In genomic region chr17:27073778-27074177, GRCm38 (mm10) we compare ENCODE assay signal across 11 mouse cellular contexts. TPM values are rescaled to one million over a fixed set of nuclear protein-coding genes. Genes with fewer than 3 reads are reported as not detected.
DNase-seq lines count a peak whose midpoint lies in the region; ATAC-seq and TF ChIP-seq lines count a peak whose summit lies in the region.
"Had no signal": no experiment of that assay in that cellular context is flagged by ENCODE, and none has a peak within 500 bp of the region (broad histone marks: within the 10 kb centered on the region; RNA-seq: fewer than 3 reads in every experiment).

No protein-coding gene starts in this region.

- TF ChIP-seq CTCF in thymus, adult 2 months (IDR thresholded peaks at IDR 0.05; ENCODE audit: borderline replicate concordance, control insufficient read depth, extremely low read depth, insufficient read depth, low read length, poor library complexity): no peak
- no peak for TF ChIP-seq CTCF in intestine, postnatal 0 days (IDR thresholded peaks at IDR 0.05; ENCODE audit: low read depth)

- H3K4me2 ChIP-seq in hindbrain, embryonic 12.5 days (replicated peaks): no peak overlapping the region
- H3K4me2 ChIP-seq in intestine, postnatal 0 days (replicated peaks; ENCODE audit: low read depth): no peak overlapping the region
- H3K4me2 ChIP-seq in forebrain, embryonic 11.5 days (ENCODE audit: low read depth, low read length, severe bottlenecking): no peak overlapping the region
- H3K4me2 ChIP-seq: lung, embryonic 15.5 days; neural tube, embryonic 13.5 days had no signal

- H3K4me1 ChIP-seq in hindbrain, embryonic 10.5 days (replicated peaks): peaks cover 27% of the 10 kb centered on the region
- H3K4me1 ChIP-seq in hindbrain, embryonic 12.5 days: peaks cover 15% of the 10 kb centered on the region
- peaks cover 23% of the 10 kb centered on the region for H3K4me1 ChIP-seq in thymus, adult 2 months (replicated peaks; ENCODE audit: control insufficient read depth, insufficient read depth, low read length)
- H3K4me1 ChIP-seq in intestine, postnatal 0 days (replicated peaks; ENCODE audit: control insufficient read depth, insufficient read depth, low read length): peaks cover 3% of the 10 kb centered on the region; the same call in 1 of the 2 replicates
- H3K4me1 ChIP-seq in forebrain, embryonic 11.5 days (replicated peaks; ENCODE audit: control insufficient read depth, insufficient read depth, low read length): no peaks in the 10 kb centered on the region
- H3K4me1 ChIP-seq: lung, embryonic 15.5 days had no signal

- H3K27me3 ChIP-seq in hindbrain, embryonic 10.5 days (ENCODE audit: insufficient read depth, poor library complexity, severe bottlenecking): no peaks in the 10 kb centered on the region
- no peaks in the 10 kb centered on the region for H3K27me3 ChIP-seq in hindbrain, embryonic 12.5 days
- no peaks in the 10 kb centered on the region for H3K27me3 ChIP-seq in thymus, adult 2 months (ENCODE audit: control insufficient read depth, insufficient read depth, low read length)
- H3K27me3 ChIP-seq in intestine, postnatal 0 days (replicated peaks; ENCODE audit: control insufficient read depth, insufficient read depth, low read length): no peaks in the 10 kb centered on the region
- H3K27me3 ChIP-seq in forebrain, embryonic 11.5 days (ENCODE audit: control insufficient read depth, insufficient read depth, low read length): no peaks in the 10 kb centered on the region
- H3K27me3 ChIP-seq: lung, embryonic 15.5 days; neural tube, embryonic 13.5 days had no signal

- no peak for TF ChIP-seq POLR2A in thymus, adult 2 months (IDR thresholded peaks at IDR 0.05; ENCODE audit: control insufficient read depth, extremely low read depth, insufficient read depth, low read length, poor library complexity)

- ATAC-seq in hindbrain, embryonic 12.5 days (ENCODE audit: low FRiP score): no peak
- ATAC-seq in intestine, postnatal 0 days: peak; percentile 57
- ATAC-seq in forebrain, embryonic 11.5 days (replicated peaks; ENCODE audit: low FRiP score): no peak

- peaks cover 5% of the 10 kb centered on the region; the same call in 1 of the 2 replicates for H3K9me3 ChIP-seq in hindbrain, embryonic 10.5 days
- no peaks in the 10 kb centered on the region; the same call in 1 of the 2 replicates for H3K9me3 ChIP-seq in hindbrain, embryonic 12.5 days (replicated peaks)
- no peaks in the 10 kb centered on the region for H3K9me3 ChIP-seq in intestine, postnatal 0 days (ENCODE audit: control insufficient read depth)
- H3K9me3 ChIP-seq in forebrain, embryonic 11.5 days (ENCODE audit: control insufficient read depth, low read length): peaks cover 2% of the 10 kb centered on the region; the same call in 1 of the 2 replicates
- H3K9me3 ChIP-seq: lung, embryonic 15.5 days had no signal

- H3K9ac ChIP-seq in hindbrain, embryonic 12.5 days: no peak overlapping the region
- H3K9ac ChIP-seq in intestine, postnatal 0 days (ENCODE audit: low read depth, low read length): no peak overlapping the region
- H3K9ac ChIP-seq in forebrain, embryonic 11.5 days (ENCODE audit: low read length): no peak overlapping the region
- H3K9ac ChIP-seq: lung, embryonic 15.5 days; neural tube, embryonic 13.5 days had no signal

- H3K27ac ChIP-seq in hindbrain, embryonic 10.5 days: peak overlapping the region; percentile 25; the same call in 1 of the 2 replicates
- no peak overlapping the region for H3K27ac ChIP-seq in hindbrain, embryonic 12.5 days
- peak overlapping the region; percentile 10; the same call in 1 of the 2 replicates for H3K27ac ChIP-seq in thymus, adult 2 months (ENCODE audit: control insufficient read depth, insufficient read depth, low read length)
- peak overlapping the region; percentile 24 for H3K27ac ChIP-seq in intestine, postnatal 0 days (ENCODE audit: low read depth, low read length)
- H3K27ac ChIP-seq in forebrain, embryonic 11.5 days (ENCODE audit: low read depth, low read length): no peak overlapping the region
- H3K27ac ChIP-seq: lung, embryonic 15.5 days; neural tube, embryonic 13.5 days had no signal

- no peak overlapping the region for H3K4me3 ChIP-seq in hindbrain, embryonic 10.5 days
- no peak overlapping the region for H3K4me3 ChIP-seq in hindbrain, embryonic 12.5 days
- H3K4me3 ChIP-seq in thymus, adult 2 months (ENCODE audit: control insufficient read depth, insufficient read depth, low read length): no peak overlapping the region
- H3K4me3 ChIP-seq in intestine, postnatal 0 days (ENCODE audit: low read depth, low read length): no peak overlapping the region
- no peak overlapping the region for H3K4me3 ChIP-seq in forebrain, embryonic 11.5 days (ENCODE audit: low read depth, low read length)
- H3K4me3 ChIP-seq: lung, embryonic 15.5 days; neural tube, embryonic 13.5 days had no signal

- 74% methylated on average over 9 of the region's 9 CpGs for WGBS in hindbrain, embryonic 10.5 days
- 72% methylated on average over 9 of the region's 9 CpGs for WGBS in hindbrain, embryonic 12.5 days
- WGBS in thymus, adult 2 months: 59% methylated on average over 9 of the region's 9 CpGs
- WGBS in intestine, postnatal 0 days: 39% methylated on average over 9 of the region's 9 CpGs
- WGBS in forebrain, embryonic 11.5 days: 84% methylated on average over 9 of the region's 9 CpGs

- DNase-seq in hindbrain, embryonic 10.5 days (ENCODE audit: low spot score): no peak
- DNase-seq in thymus, adult 2 months: no peak
- DNase-seq in thymus, adult 18-20 months: no peak
- DNase-seq in urinary bladder, postnatal 36 days (ENCODE audit: low spot score in 2 of 2): peak; percentile 66 to 78
- DNase-seq in forebrain, embryonic 11.5 days (ENCODE audit: low spot score): no peak
- DNase-seq: gastrocnemius, postnatal 36 days; kidney, adult 2 months had no signal

- no peaks in the 10 kb centered on the region for H3K36me3 ChIP-seq in hindbrain, embryonic 10.5 days
- H3K36me3 ChIP-seq in hindbrain, embryonic 12.5 days: no peaks in the 10 kb centered on the region
- no peaks in the 10 kb centered on the region for H3K36me3 ChIP-seq in thymus, adult 2 months (ENCODE audit: control insufficient read depth, insufficient read depth, low read length)
- H3K36me3 ChIP-seq in intestine, postnatal 0 days (ENCODE audit: control insufficient read depth, insufficient read depth): peaks cover 16% of the 10 kb centered on the region; the same call in 1 of the 2 replicates
- H3K36me3 ChIP-seq in forebrain, embryonic 11.5 days (ENCODE audit: control insufficient read depth, insufficient read depth, low read length): no peaks in the 10 kb centered on the region
- H3K36me3 ChIP-seq: lung, embryonic 15.5 days; neural tube, embryonic 13.5 days had no signal

RNA-seq across cellular contexts. Expression of gene Itpr3, which starts 16.7 kb away (rescaled TPM):
- polyA plus RNA-seq in hindbrain, embryonic 10.5 days (2016; fragmentation: Nextera tagmentation; extraction: Ambion mirVana): 1.8 and 2.0 TPM in 2 replicates
- polyA plus RNA-seq in hindbrain, embryonic 12.5 days (2016; fragmentation: Nextera tagmentation; extraction: Ambion mirVana): 2.5 and 2.8 TPM in 2 replicates
- polyA plus RNA-seq in thymus, adult 2 months (2012; rRNA removed): 42.0 and 54.2 TPM in 2 replicates
- polyA plus RNA-seq in intestine, postnatal 0 days (2015; fragmentation: Nextera tagmentation; extraction: Ambion mirVana): 6.1 and 7.2 TPM in 2 replicates
- polyA plus RNA-seq in forebrain, embryonic 11.5 days (2014; fragmentation: Nextera tagmentation; extraction: Ambion mirVana): 1.7 and 2.2 TPM in 2 replicates

RNA-seq across cellular contexts. Expression of gene Bak1, which starts 45.0 kb away (rescaled TPM):
- polyA plus RNA-seq in hindbrain, embryonic 10.5 days (2016; fragmentation: Nextera tagmentation; extraction: Ambion mirVana): 2.9 and 6.6 TPM in 2 replicates
- 3.3 and 3.5 TPM in 2 replicates for polyA plus RNA-seq in hindbrain, embryonic 12.5 days (2016; fragmentation: Nextera tagmentation; extraction: Ambion mirVana)
- 118 and 131 TPM in 2 replicates for polyA plus RNA-seq in thymus, adult 2 months (2012; rRNA removed)
- 18.1 and 18.2 TPM in 2 replicates for polyA plus RNA-seq in intestine, postnatal 0 days (2015; fragmentation: Nextera tagmentation; extraction: Ambion mirVana)
- 6.6 and 7.6 TPM in 2 replicates for polyA plus RNA-seq in forebrain, embryonic 11.5 days (2014; fragmentation: Nextera tagmentation; extraction: Ambion mirVana)

RNA-seq across cellular contexts. Expression of gene Uqcc2, which starts 59.9 kb away (rescaled TPM):
- 395 and 442 TPM in 2 replicates for polyA plus RNA-seq in hindbrain, embryonic 10.5 days (2016; fragmentation: Nextera tagmentation; extraction: Ambion mirVana)
- polyA plus RNA-seq in hindbrain, embryonic 12.5 days (2016; fragmentation: Nextera tagmentation; extraction: Ambion mirVana): 263 and 312 TPM in 2 replicates
- 119 and 152 TPM in 2 replicates for polyA plus RNA-seq in thymus, adult 2 months (2012; rRNA removed)
- polyA plus RNA-seq in intestine, postnatal 0 days (2015; fragmentation: Nextera tagmentation; extraction: Ambion mirVana): 190 and 206 TPM in 2 replicates
- 330 and 336 TPM in 2 replicates for polyA plus RNA-seq in forebrain, embryonic 11.5 days (2014; fragmentation: Nextera tagmentation; extraction: Ambion mirVana)

Comparison
In these comparisons a context has a peak if more than half of its experiments do, and no peak if none do; other contexts are left out.
1. H3K27ac ChIP-seq: peak in hindbrain, embryonic 10.5 days (single experiment), thymus, adult 2 months (single experiment) and intestine, postnatal 0 days (single experiment); none in hindbrain, embryonic 12.5 days (single experiment) and forebrain, embryonic 11.5 days (single experiment).
2. DNase-seq: peak in urinary bladder, postnatal 36 days (2 of 2); none in hindbrain, embryonic 10.5 days (single experiment), thymus, adult 2 months (single experiment), thymus, adult 18-20 months (0 of 2) and forebrain, embryonic 11.5 days (single experiment).